Mouse (Mus musculus) liver (tissue): Measurements from ENCODE around the gene Glul.

Experiments used
- DNase-seq: peaks from one replicate; pipeline ENCODE4 v3.0.0-alpha.2; 2020; ENCODE audit warnings: mixed read lengths

Glul gene

GRCm38 (mm10) chr1:153910423-153910822 lies 10.7 kb downstream of the Glul start:
- no peak for DNase-seq

- DNase-seq: no peak
Observed at GRCm38 (mm10) chr1:153911276-153911795, 11.6 kb downstream of the Glul start.

DNA sequence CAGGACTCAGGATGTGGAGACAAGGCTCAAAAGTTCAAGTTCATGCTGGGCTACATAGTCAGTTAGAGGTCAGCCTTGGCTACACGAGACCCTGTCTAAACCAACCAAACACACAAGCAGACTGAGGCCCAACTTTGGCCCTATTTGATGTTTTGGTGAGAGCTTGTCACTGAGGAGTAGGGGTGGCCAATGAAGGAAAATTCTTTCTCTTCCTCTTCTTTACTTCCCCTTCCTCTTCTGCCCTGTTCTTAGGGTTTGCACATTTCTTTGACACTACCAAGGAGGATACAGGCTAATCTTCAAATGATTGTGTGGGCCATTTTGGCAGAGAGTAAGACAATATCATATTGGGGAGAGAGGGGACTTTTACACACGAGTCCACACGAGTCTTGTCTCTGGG lies 14.1 kb downstream of the Glul start:
- no peak for DNase-seq

GRCm38 (mm10) chr1:153918521-153919206 lies 18.9 kb downstream of the Glul start:
- DNase-seq: no peak

GRCm38 (mm10) chr1:153921642-153922041 lies 21.9 kb downstream of the Glul start:
- DNase-seq: no peak

- DNase-seq: no peak
Observed at GRCm38 (mm10) chr1:153922571-153923021, 22.9 kb downstream of the Glul start.

DNA sequence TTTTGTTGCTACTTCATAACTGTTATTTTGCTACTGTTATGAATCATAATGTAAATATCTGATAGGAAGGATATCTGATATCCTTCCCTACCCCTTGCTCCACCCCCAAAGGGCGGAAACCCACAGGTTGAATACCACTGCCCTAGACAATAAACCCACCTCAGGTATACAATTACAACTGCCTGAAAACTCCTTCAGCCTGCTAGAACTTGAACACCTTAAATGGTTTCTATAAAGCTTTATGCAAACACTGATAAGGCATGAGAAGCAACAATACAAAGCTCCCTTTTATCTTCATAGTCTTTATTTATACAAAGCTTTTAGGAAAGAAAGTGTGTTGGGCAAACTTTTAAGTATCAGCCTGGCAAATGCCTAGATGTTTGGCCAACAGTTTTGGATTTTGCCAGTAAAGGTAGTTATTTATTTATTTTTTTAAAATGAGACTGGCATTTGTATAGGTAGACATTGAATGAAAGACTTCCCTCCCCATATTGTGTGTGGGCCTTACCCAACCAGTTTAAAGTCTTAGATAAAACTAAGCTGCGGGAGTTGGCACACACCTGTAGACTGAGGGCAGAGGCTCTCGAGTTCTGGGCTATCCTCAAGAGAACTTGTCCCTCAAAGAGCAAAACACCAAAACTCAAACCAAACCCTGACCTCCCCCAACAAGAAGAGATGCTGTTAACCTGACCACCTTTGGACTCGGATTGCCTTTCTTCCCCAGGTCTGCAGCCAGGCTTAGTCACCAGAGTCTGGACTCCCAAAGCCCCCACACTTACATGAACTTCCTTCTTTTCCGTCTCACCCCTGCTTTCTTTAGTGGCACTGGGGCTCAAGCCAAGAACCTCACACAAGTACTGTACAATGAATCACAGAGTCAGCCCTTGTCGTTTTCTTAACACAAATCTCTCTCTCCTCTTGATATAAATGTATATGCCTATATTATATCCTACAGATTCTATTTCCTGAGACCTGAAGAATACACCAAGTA lies 24.9 kb downstream of the Glul start:
- no peak for DNase-seq

DNA sequence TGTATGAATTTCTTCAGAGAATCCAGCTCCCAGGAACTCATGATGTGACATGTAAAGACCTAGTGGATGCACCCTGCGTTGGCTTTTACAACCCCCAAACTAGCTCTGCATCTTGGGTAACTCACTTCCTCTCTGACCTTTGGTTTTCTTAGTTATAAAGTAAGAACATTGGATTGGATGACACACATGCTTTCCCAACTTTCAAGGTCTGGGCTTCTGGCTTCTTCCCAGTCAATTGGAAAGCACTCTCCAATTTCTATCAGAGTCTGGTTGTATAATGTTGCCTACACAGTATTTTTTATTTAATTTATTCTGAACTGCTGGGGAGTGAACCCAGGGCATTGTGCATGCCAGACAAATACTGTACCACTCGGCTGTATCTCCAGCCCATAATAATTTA lies 30.7 kb downstream of the Glul start:
- DNase-seq: no peak

- no peak for DNase-seq
Observed at GRCm38 (mm10) chr1:153933772-153934171, 34.0 kb downstream of the Glul start.

GRCm38 (mm10) chr1:153935844-153936380 lies 36.2 kb downstream of the Glul start:
- no peak for DNase-seq

DNA sequence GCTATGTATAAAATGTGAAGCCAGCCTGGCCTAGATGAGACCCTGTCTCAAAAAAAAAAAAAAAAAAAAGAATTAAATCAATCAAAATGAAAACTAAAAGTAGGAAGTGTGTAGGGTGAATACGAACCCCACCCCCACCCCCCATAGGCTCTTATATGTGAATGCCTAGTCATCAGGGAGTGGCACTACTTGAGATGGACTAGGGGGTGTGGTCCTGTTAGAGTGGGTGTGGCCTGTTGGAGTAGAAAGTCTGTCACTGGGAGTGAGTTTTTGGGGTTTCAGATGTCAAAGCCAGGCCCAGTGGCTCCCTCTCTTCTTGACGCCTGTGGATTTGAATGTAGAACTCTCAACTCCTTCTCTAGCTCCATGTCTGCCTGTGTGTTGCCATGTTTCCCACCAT lies 37.3 kb downstream of the Glul start:
- DNase-seq: peak; percentile 49

- DNase-seq: no peak
Observed at GRCm38 (mm10) chr1:153940986-153941385, 41.2 kb downstream of the Glul start.

DNA sequence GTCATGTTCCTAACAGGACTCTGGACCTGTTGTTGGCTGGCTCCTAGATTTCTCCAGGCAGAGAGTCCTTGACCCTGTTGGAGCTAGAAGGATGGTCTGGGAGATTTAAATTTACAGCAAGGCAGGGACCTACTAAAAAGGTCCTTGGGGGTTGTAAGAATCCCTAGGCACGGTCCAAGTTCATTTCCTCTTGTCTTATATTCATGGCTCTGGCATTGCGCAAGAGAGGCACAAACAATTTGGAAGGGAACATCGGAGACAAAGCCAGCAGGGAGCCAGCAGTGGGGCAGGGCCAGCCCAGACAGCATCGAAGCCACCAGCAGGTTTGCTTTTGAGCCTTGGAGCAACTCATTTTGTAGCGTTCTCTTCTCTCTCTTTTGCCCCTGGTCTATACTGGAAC lies 45.4 kb downstream of the Glul start:
- no peak for DNase-seq

- DNase-seq: no peak
Observed at GRCm38 (mm10) chr1:153946971-153947370, 47.2 kb downstream of the Glul start.

GRCm38 (mm10) chr1:153947837-153948236 lies 48.1 kb downstream of the Glul start:
- DNase-seq: no peak

- peak; percentile 10 for DNase-seq
Observed at GRCm38 (mm10) chr1:153953232-153953631, 53.5 kb downstream of the Glul start.

DNA sequence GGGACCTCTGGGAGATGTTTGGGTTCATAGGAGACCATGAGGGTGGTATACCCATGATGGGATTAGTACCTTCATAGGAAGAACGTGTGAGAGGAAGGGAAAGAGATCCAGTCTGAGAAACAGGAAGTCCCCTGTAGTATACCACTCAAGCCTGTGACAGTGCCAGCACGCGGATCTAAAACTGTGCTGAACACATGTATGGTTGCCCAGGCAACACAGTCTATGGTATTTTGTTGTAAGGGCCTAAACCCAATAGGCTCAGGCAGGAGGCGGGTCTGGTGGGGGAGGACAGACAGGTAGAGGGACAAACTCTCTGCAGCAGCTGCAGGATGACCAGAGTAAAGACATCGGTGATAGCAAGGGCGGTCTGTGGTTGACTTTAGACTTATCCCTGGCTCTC lies 54.1 kb downstream of the Glul start:
- no peak for DNase-seq

DNA sequence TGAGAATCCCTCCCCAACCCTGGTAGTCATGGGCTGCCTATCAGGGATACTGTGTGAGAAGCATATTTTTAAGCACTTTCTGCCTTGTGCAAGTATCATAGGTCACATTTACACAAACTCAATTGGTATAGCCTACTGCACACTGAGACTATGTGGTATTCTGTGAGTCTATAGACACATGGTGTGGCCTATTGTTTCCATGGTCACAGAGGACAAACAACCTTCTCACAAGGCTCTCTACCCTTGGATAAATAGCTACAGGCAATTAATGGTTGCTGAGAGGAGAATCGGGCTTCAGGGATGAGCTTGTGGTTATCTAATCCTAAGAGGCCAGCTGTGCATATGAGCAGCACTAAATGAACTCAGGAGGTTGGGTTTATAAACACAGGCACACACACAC lies 58.1 kb downstream of the Glul start:
- DNase-seq: no peak
